Mouse (Mus musculus): ENCODE data around the gene Mrap2.

GRCm38 (mm10) chr9:87145180-87145579, 1.1 kb downstream of the Mrap2 start:
- TF ChIP-seq CTCF (IDR thresholded peaks at IDR 0.05; ENCODE audit: insufficient read depth, low read depth, low read length), result no peak
- TF ChIP-seq POLR2A (IDR thresholded peaks at IDR 0.05; ENCODE audit: insufficient read depth, low read depth, low read length), result no peak

All from olfactory bulb, adult 2 months (tissue).